In the genomic region with DNA sequence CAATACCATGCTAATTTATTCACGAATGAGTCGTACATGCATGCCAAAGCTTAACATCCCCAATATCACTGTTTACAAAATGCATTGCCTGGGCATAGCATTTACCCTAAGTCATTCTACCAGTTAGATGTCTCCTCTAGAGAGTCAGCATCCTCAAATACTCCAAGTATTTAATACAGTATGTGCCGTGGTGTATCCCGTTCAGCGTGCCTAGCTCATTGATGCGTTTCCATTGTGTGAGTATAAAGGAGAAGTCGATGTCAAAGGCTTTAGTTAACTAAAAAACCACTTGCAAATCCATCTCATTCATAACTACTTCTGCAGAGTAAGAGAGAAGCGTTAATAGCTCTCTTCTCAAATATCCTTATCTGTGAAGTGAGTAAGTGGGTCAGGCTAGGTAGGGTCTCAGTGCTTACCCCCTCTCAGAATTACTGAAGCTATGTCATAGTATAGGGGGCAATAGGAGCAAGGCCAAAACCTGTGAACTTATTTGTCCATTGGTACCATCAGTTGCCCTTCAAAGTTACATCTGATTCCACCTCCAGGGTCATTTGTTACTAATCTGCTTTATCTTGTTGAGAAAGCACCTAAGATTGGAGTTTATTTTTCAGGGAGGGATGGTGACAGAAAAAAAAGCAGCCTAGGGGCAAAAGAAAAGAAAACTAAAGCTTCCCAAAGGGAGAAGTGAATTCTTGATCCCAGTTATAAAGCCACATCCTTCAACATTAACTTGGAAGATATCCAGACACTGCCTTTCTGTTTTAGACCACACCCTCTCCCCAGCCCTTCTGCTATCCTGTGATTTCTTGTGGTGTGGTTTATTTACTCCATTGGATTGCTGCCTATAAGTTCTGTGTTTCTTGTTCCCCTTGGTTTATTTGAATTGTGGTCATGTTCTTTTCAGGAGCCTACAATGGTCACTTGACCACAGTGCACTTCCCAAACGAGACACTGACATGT, we compare ENCODE assay signal across 10 mouse cellular contexts.
DNase-seq lines count a peak whose midpoint lies in the region; ATAC-seq lines count a peak whose summit lies in the region.
"Had no signal": no experiment of that assay in that cellular context is flagged by ENCODE, and none has a peak within 500 bp of the region (broad histone marks: within the 10 kb centered on the region; RNA-seq: fewer than 3 reads in every experiment).

No protein-coding gene starts in this region.

- no peak for ATAC-seq in embryonic facial prominence, embryonic 12.5 days (ENCODE audit: insufficient number of reproducible peaks, insufficient read depth, low FRiP score, low TSS enrichment)
- no peak for ATAC-seq in midbrain, embryonic 11.5 days (ENCODE audit: low FRiP score)
- ATAC-seq in midbrain, embryonic 12.5 days (ENCODE audit: low FRiP score, low read depth) = no peak
- ATAC-seq in kidney, embryonic 14.5 days (ENCODE audit: low FRiP score, low TSS enrichment) = no peak
- ATAC-seq: activated CD4-positive, CD25-positive, alpha-beta regulatory T cell, adult 4 months had no signal

- peaks cover 67% of the 10 kb centered on the region for H3K36me3 ChIP-seq in embryonic facial prominence, embryonic 12.5 days
- peaks cover 82% of the 10 kb centered on the region for H3K36me3 ChIP-seq in embryonic facial prominence, embryonic 10.5 days (replicated peaks)
- H3K36me3 ChIP-seq in midbrain, embryonic 11.5 days (ENCODE audit: control insufficient read depth, insufficient read depth, low read length) = peaks cover 31% of the 10 kb centered on the region
- peaks cover 82% of the 10 kb centered on the region for H3K36me3 ChIP-seq in midbrain, embryonic 10.5 days
- H3K36me3 ChIP-seq in midbrain, embryonic 12.5 days = peaks cover 70% of the 10 kb centered on the region
- H3K36me3 ChIP-seq in kidney, embryonic 14.5 days (ENCODE audit: control insufficient read depth, insufficient read depth, low read length) = peaks cover 31% of the 10 kb centered on the region

- H3K27ac ChIP-seq in embryonic facial prominence, embryonic 12.5 days = peak overlapping the region; percentile 81
- no peak overlapping the region for H3K27ac ChIP-seq in embryonic facial prominence, embryonic 10.5 days (replicated peaks)
- H3K27ac ChIP-seq in midbrain, embryonic 11.5 days (ENCODE audit: low read depth, low read length) = 0 out of 2 replicates have a peak overlapping the region, but pooled peaks have one; percentile 9
- H3K27ac ChIP-seq in midbrain, embryonic 10.5 days (replicated peaks) = no peak overlapping the region
- H3K27ac ChIP-seq in midbrain, embryonic 12.5 days (replicated peaks) = peak overlapping the region; percentile 58
- no peak overlapping the region for H3K27ac ChIP-seq in kidney, embryonic 14.5 days (ENCODE audit: low read depth, low read length)

- H3K4me1 ChIP-seq in embryonic facial prominence, embryonic 12.5 days = peaks cover 39% of the 10 kb centered on the region
- peaks cover 44% of the 10 kb centered on the region for H3K4me1 ChIP-seq in embryonic facial prominence, embryonic 10.5 days
- peaks cover 34% of the 10 kb centered on the region for H3K4me1 ChIP-seq in midbrain, embryonic 11.5 days (ENCODE audit: control insufficient read depth, insufficient read depth, low read length)
- peaks cover 70% of the 10 kb centered on the region for H3K4me1 ChIP-seq in midbrain, embryonic 10.5 days
- H3K4me1 ChIP-seq in midbrain, embryonic 12.5 days = peaks cover 57% of the 10 kb centered on the region
- peaks cover 7% of the 10 kb centered on the region; the same call in 1 of the 2 replicates for H3K4me1 ChIP-seq in kidney, embryonic 14.5 days (ENCODE audit: control insufficient read depth, insufficient read depth, low read length)

- no peaks in the 10 kb centered on the region for H3K9me3 ChIP-seq in embryonic facial prominence, embryonic 12.5 days
- H3K9me3 ChIP-seq in embryonic facial prominence, embryonic 10.5 days = no peaks in the 10 kb centered on the region
- no peaks in the 10 kb centered on the region for H3K9me3 ChIP-seq in midbrain, embryonic 11.5 days (ENCODE audit: control insufficient read depth, low read length)
- no peaks in the 10 kb centered on the region for H3K9me3 ChIP-seq in midbrain, embryonic 10.5 days (replicated peaks)
- H3K9me3 ChIP-seq in midbrain, embryonic 12.5 days = no peaks in the 10 kb centered on the region
- H3K9me3 ChIP-seq in kidney, embryonic 14.5 days (ENCODE audit: control insufficient read depth, low read length) = no peaks in the 10 kb centered on the region
- H3K9me3 ChIP-seq: heart, embryonic 12.5 days had no signal

- H3K4me3 ChIP-seq in embryonic facial prominence, embryonic 12.5 days = no peak overlapping the region
- H3K4me3 ChIP-seq in embryonic facial prominence, embryonic 10.5 days = no peak overlapping the region
- H3K4me3 ChIP-seq in midbrain, embryonic 11.5 days (ENCODE audit: low read depth, low read length) = no peak overlapping the region
- no peak overlapping the region for H3K4me3 ChIP-seq in midbrain, embryonic 10.5 days
- H3K4me3 ChIP-seq in midbrain, embryonic 12.5 days = 0 out of 2 replicates have a peak overlapping the region, but pooled peaks have one; percentile 3
- H3K4me3 ChIP-seq in kidney, embryonic 14.5 days (ENCODE audit: low read length) = no peak overlapping the region
- H3K4me3 ChIP-seq: heart, embryonic 12.5 days had no signal

- DNase-seq in embryonic facial prominence, embryonic 10.5 days (ENCODE audit: low spot score) = no peak
- DNase-seq in midbrain, embryonic 11.5 days (ENCODE audit: low spot score, missing footprints) = no peak
- DNase-seq in midbrain, embryonic 10.5 days (ENCODE audit: low spot score) = no peak
- DNase-seq in cerebellum, postnatal 36 days = no peak
- no peak for DNase-seq in ovary, adult 18-20 months (ENCODE audit: low spot score)

- 76% methylated on average over 9 of the region's 9 CpGs for WGBS in embryonic facial prominence, embryonic 12.5 days
- 86% methylated on average over 9 of the region's 9 CpGs for WGBS in embryonic facial prominence, embryonic 10.5 days
- 77% methylated on average over 9 of the region's 9 CpGs for WGBS in midbrain, embryonic 11.5 days
- WGBS in midbrain, embryonic 10.5 days = 85% methylated on average over 9 of the region's 9 CpGs
- 63% methylated on average over 9 of the region's 9 CpGs for WGBS in midbrain, embryonic 12.5 days
- 87% methylated on average over 9 of the region's 9 CpGs for WGBS in kidney, embryonic 14.5 days

- no peaks in the 10 kb centered on the region for H3K27me3 ChIP-seq in embryonic facial prominence, embryonic 12.5 days
- H3K27me3 ChIP-seq in embryonic facial prominence, embryonic 10.5 days (replicated peaks; ENCODE audit: low read depth, poor library complexity, severe bottlenecking) = no peaks in the 10 kb centered on the region
- no peaks in the 10 kb centered on the region for H3K27me3 ChIP-seq in midbrain, embryonic 11.5 days (ENCODE audit: control insufficient read depth, insufficient read depth, low read length)
- no peaks in the 10 kb centered on the region for H3K27me3 ChIP-seq in midbrain, embryonic 10.5 days (ENCODE audit: low read depth, poor library complexity, severe bottlenecking)
- no peaks in the 10 kb centered on the region for H3K27me3 ChIP-seq in midbrain, embryonic 12.5 days
- no peaks in the 10 kb centered on the region for H3K27me3 ChIP-seq in kidney, embryonic 14.5 days (ENCODE audit: control insufficient read depth, insufficient read depth, low read length)
- H3K27me3 ChIP-seq: heart, embryonic 12.5 days had no signal

- H3K4me2 ChIP-seq in embryonic facial prominence, embryonic 12.5 days (replicated peaks) = peak overlapping the region; percentile 37
- H3K4me2 ChIP-seq in midbrain, embryonic 11.5 days = peak overlapping the region; percentile 17; the same call in 1 of the 2 replicates
- H3K4me2 ChIP-seq in midbrain, embryonic 12.5 days (replicated peaks) = peak overlapping the region; percentile 30
- H3K4me2 ChIP-seq in kidney, embryonic 14.5 days (replicated peaks; ENCODE audit: low read depth, low read length) = no peak overlapping the region
- H3K4me2 ChIP-seq: heart, embryonic 12.5 days had no signal

- H3K9ac ChIP-seq in embryonic facial prominence, embryonic 12.5 days = no peak overlapping the region; the same call in 1 of the 2 replicates
- H3K9ac ChIP-seq in midbrain, embryonic 11.5 days (ENCODE audit: low read length) = no peak overlapping the region; the same call in 1 of the 2 replicates
- H3K9ac ChIP-seq in midbrain, embryonic 12.5 days (replicated peaks) = peak overlapping the region; percentile 28
- no peak overlapping the region for H3K9ac ChIP-seq in kidney, embryonic 14.5 days (ENCODE audit: low read depth, low read length)
- H3K9ac ChIP-seq: heart, embryonic 12.5 days had no signal

Comparison
In these comparisons a context has a peak if more than half of its experiments do, and no peak if none do; other contexts are left out.
1. H3K27ac ChIP-seq: peak in embryonic facial prominence, embryonic 12.5 days (single experiment), midbrain, embryonic 11.5 days (single experiment) and midbrain, embryonic 12.5 days (single experiment); none in embryonic facial prominence, embryonic 10.5 days (single experiment), midbrain, embryonic 10.5 days (single experiment) and kidney, embryonic 14.5 days (single experiment).